Mouse (Mus musculus) CD4-positive naive resting alpha-beta T cell, adult 57 days (primary cell): Measurements from ENCODE around the gene Ercc4. TPM values are rescaled to one million over a fixed set of nuclear protein-coding genes. Genes with fewer than 3 reads are reported as not detected.

Experiments used
- total RNA-seq: library from RNA; stranded (reverse); gene quantifications from one replicate; pipeline ENCODE4 v1.2.4, GENCODE M21; 2023

Ercc4 gene
- total RNA-seq = 49.9 TPM

GRCm38 (mm10) chr16:13109156-13109989 lies at the start of gene Ercc4:
Gene Ercc4, plus strand, starts transcription at chr16:13109684.

Other genes starting within 250 kb of the Ercc4 start
- 25.1 TPM for gene Mrtfb, start 146.8 kb downstream of the Ercc4 start, total RNA-seq